Mouse (Mus musculus) small intestine, adult 2 months (tissue): ENCODE measurements around the gene Eif3d. TPM values are rescaled to one million over a fixed set of nuclear protein-coding genes. Genes with fewer than 3 reads are reported as not detected.

Experiments used
- H3K27ac ChIP-seq: fragments of 200-500 bp; 2 replicates; pipeline ENCODE4 v1.5.1; 2012; ENCODE audit warnings: low read depth, low read length, control low read depth, inconsistent platforms; ENCODE audit not compliant: insufficient read depth
- H3K27me3 ChIP-seq: fragments of 200-500 bp; 2 replicates; pipeline ENCODE4 v1.6.1; 2012; ENCODE audit warnings: mild to moderate bottlenecking, moderate library complexity, low read length, inconsistent platforms; ENCODE audit not compliant: control insufficient read depth, insufficient read depth
- H3K36me3 ChIP-seq: fragments of 200-500 bp; 2 replicates; pipeline ENCODE4 v1.6.1; 2012; ENCODE audit warnings: mild to moderate bottlenecking, low read length, control low read depth, inconsistent platforms; ENCODE audit not compliant: control insufficient read depth, insufficient read depth
- H3K4me1 ChIP-seq: fragments of 200-500 bp; 2 replicates; pipeline ENCODE4 v1.6.1; 2012; ENCODE audit warnings: low read length, inconsistent platforms, mixed read lengths; ENCODE audit not compliant: control insufficient read depth, insufficient read depth, insufficient read length
- H3K4me3 ChIP-seq: fragments of 200-500 bp; 2 replicates; pipeline ENCODE4 v1.5.1; 2012; ENCODE audit warnings: low read depth, mild to moderate bottlenecking, control low read depth, inconsistent platforms, low read length, moderate library complexity
- CTCF ChIP-seq: fragments of 200-500 bp; IDR thresholded peaks from 2 replicates; pipeline ENCODE4 v1.5.1; 2012; ENCODE audit warnings: low read depth, mild to moderate bottlenecking, control low read depth, inconsistent platforms, low read length, moderate library complexity, mixed read lengths; ENCODE audit not compliant: insufficient replicate concordance, insufficient read length; ENCODE audit errors: extremely low read depth
- POLR2A ChIP-seq: fragments of 200-500 bp; IDR thresholded peaks from 2 replicates; pipeline ENCODE4 v1.6.1; 2012; ENCODE audit warnings: low read depth, mild to moderate bottlenecking, control low read depth, inconsistent platforms, low read length, moderate library complexity
- WGBS: fragments of 180-500 bp; shearing (Covaris S2); methylation state at CpG from one replicate; pipeline ENCODE4 v1.1.7; 2018; 5-methylcytosine and 5-hydroxymethylcytosine counted together
- polyA plus RNA-seq: library from polyadenylated mRNA; depleted of rRNA; stranded (reverse); fragments of >200 nt; gene quantifications from 2 replicates; pipeline ENCODE4 v1.2.3, GENCODE M21; 2012

Gene Eif3d
- polyA plus RNA-seq, 1 experiment = 89.4 TPM

GRCm38 (mm10) chr15:77934326-77934725 lies 36.3 kb downstream of the Eif3d start:
- Histone ChIP-seq H3K4me3 (no peak overlapping the region), H3K36me3 (no peaks in the 10 kb centered on the region), H3K27ac (no peak overlapping the region), H3K4me1 (peaks cover 10% of the 10 kb centered on the region), H3K27me3 (no peaks in the 10 kb centered on the region)
- WGBS = 71% methylated on average over 11 of the region's 11 CpGs
- no peak for TF ChIP-seq CTCF
- no peak for TF ChIP-seq POLR2A

DNA sequence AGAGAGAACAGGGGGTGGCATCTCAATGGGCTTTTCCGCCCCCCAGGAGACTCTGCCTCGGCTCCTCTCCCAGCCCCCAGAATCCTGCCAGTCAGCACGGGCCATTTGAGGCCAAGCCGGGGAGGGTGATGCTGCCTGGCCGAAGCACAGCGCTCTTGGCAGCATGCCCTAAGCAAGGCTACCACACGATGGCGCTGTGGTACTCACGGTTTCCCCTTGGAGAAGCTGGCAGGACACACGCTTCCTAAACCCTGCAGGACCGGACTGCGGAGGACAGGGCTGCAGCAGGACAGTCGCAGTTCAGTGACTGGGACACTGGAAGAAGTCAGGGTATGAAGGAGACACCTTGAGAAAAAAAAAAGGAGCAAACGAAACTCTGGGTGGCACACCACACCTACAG lies 36.8 kb downstream of the Eif3d start:
- Histone ChIP-seq H3K4me3 (no peak overlapping the region), H3K4me1 (peaks cover 10% of the 10 kb centered on the region), H3K27me3 (no peaks in the 10 kb centered on the region), H3K27ac (no peak overlapping the region), H3K36me3 (no peaks in the 10 kb centered on the region)
- peak; percentile 94 for TF ChIP-seq CTCF
- no peak for TF ChIP-seq POLR2A
- 1% methylated on average over 14 of the region's 14 CpGs for WGBS

DNA sequence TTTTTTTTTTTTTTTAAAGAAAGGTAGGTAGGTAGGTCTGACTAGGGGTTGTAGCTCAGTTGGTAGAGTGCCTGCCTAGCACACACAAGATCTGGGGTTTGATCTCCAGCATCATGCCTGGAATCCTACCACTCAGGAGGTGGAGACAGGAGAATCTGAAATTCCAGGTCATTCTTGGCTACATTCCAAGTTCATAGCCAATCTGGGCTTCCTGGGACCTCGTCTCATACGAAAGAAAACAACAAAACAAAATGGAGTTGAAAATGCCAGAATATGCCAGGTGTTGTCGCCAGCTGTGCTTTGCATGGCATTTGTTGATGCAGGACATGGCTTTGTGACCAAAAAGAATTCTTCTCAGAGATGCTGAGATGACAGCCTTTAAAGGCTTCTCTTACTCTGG lies 37.4 kb downstream of the Eif3d start:
- no peaks in the 10 kb centered on the region for H3K36me3 ChIP-seq
- no peaks in the 10 kb centered on the region for H3K27me3 ChIP-seq
- no peak overlapping the region for H3K4me3 ChIP-seq
- TF ChIP-seq CTCF (no peak), POLR2A (no peak)
- no peak overlapping the region for H3K27ac ChIP-seq
- H3K4me1 ChIP-seq = peaks cover 10% of the 10 kb centered on the region
- WGBS = 36% methylated on average over 3 of the region's 3 CpGs

DNA sequence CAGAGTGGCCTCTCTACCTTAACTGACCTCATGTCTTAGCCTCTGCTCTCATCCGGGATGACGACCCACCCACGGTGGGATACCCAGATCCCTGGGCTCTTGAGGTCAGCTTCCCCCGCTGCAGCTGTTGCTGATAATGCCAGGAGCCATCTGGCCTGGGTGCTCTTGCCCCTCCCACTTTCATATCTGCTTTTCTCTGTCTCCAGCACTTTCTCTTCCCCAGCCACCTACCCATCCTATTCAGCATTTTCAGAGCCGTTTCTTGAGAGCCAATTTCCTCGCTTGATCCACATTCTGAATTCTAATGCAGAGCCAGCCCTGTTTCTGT lies 39.0 kb downstream of the Eif3d start:
- peaks cover 15% of the 10 kb centered on the region for H3K4me1 ChIP-seq
- 21% methylated on average over 6 of the region's 6 CpGs for WGBS
- H3K4me3 ChIP-seq = no peak overlapping the region
- no peaks in the 10 kb centered on the region for H3K27me3 ChIP-seq
- no peak overlapping the region for H3K27ac ChIP-seq
- peaks cover 4% of the 10 kb centered on the region for H3K36me3 ChIP-seq
- TF ChIP-seq CTCF (no peak), POLR2A (no peak)

- Histone ChIP-seq H3K36me3 (peaks cover 7% of the 10 kb centered on the region), H3K4me1 (peaks cover 15% of the 10 kb centered on the region)
Measured at GRCm38 (mm10) chr15:77930986-77931688, 39.5 kb downstream of the Eif3d start.

GRCm38 (mm10) chr15:77929804-77930203 lies 40.8 kb downstream of the Eif3d start:
- no peak overlapping the region for H3K4me3 ChIP-seq
- peaks cover 8% of the 10 kb centered on the region for H3K36me3 ChIP-seq
- H3K4me1 ChIP-seq = peaks cover 15% of the 10 kb centered on the region
- TF ChIP-seq POLR2A (no peak), CTCF (no peak)
- no peaks in the 10 kb centered on the region for H3K27me3 ChIP-seq
- H3K27ac ChIP-seq = peak overlapping the region; percentile 88
- WGBS = 11% methylated on average over 8 of the region's 8 CpGs

More at GRCm38 (mm10) chr15:77930986-77931688, 39.5 kb downstream of the Eif3d start:
- TF ChIP-seq POLR2A (no peak), CTCF (no peak)
- no peak overlapping the region for H3K4me3 ChIP-seq
- 43% methylated on average over 6 of the region's 6 CpGs for WGBS
- H3K27ac ChIP-seq = no peak overlapping the region
- H3K27me3 ChIP-seq = no peaks in the 10 kb centered on the region

DNA sequence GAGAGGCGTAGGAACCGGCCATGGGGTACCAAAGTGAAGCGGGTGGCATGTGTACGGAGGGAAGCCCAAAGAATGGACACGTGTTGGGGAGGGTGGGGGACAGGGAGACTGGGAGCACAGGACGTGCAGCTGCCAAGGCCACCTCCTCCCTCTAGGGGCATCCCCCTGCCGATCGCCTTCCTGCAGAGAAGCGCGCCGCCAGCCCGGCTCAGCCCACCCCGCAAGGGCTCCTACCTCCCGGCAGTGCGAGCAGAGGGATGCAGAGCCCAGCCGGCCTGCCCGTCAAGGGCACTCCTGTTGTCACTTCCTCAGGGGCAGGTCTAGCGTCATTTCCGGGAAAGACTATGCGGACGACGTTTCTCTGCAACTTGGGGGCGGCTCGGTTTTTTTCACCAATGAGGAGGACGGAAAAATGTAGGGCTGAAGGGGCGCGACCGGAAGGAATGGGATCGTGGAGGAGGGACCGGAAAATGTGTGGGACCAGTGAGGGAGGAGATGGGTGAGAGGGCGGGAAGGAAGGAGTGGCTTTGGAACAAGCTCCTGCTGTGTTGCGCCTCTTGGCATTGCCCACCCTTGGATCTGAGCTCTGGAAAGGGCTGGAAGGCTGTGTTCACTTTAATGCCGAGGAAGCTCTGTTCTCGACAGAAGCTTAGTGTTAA lies 41.8 kb downstream of the Eif3d start, which contains the start of gene Txn2:
Gene Txn2 (minus strand): TSS at position 334 of the 659 bp plus-strand sequence.
- Histone ChIP-seq H3K4me3 (peak within 1 kb of the TSS; percentile 86), H3K4me1 (peaks cover 15% of the 10 kb centered on the region), H3K36me3 (peaks cover 18% of the 10 kb centered on the region), H3K27me3 (no peaks in the 10 kb centered on the region), H3K27ac (peak within 1 kb of the TSS; percentile 88)
- under 1% methylated on average over 34 of the region's 34 CpGs for WGBS
- TF ChIP-seq POLR2A (peak; percentile 93), CTCF (no peak)

GRCm38 (mm10) chr15:77928091-77928490 lies 42.5 kb downstream of the Eif3d start:
- Histone ChIP-seq H3K27ac (no peak overlapping the region), H3K4me1 (peaks cover 15% of the 10 kb centered on the region), H3K36me3 (peaks cover 24% of the 10 kb centered on the region), H3K4me3 (peak overlapping the region; percentile 86), H3K27me3 (no peaks in the 10 kb centered on the region)
- no peak for TF ChIP-seq POLR2A
- no peak for TF ChIP-seq CTCF
- WGBS = 8% methylated on average over 4 of the region's 4 CpGs
